Mouse (Mus musculus): ENCODE data around the gene Hist4h4. TPM values are rescaled to one million over a fixed set of nuclear protein-coding genes. Genes with fewer than 3 reads are reported as not detected.

The Hist4h4 gene
- polyA plus RNA-seq, 1 experiment: 17.8 TPM

DNA sequence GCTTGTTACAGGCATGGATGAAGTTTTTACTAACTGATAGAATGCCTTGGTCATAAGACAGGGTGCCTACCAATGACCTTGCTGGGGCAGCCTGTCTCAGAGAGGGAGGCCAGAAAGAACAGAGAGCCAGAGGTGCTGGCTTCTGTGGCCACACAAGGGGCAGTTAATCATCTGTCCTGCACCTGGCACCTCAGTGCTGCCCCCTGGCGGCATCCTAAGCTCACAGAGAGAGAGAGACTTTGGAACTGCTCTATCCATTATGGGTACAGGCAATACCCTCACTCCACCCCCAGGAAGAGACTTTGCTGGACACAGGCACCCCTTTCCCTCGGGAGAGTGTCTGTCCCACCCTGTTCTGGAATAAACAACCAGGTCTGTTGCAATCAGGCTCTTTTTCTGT, 43.6 kb upstream of the Hist4h4 start:
- no peak overlapping the region for H3K27ac ChIP-seq (ENCODE audit: control insufficient read depth, insufficient read depth, low read length)
- no peak overlapping the region for H3K4me3 ChIP-seq (ENCODE audit: control insufficient read depth, insufficient read depth, low read length)
- H3K27me3 ChIP-seq (ENCODE audit: control insufficient read depth, insufficient read depth, low read length): no peaks in the 10 kb centered on the region
- H3K4me1 ChIP-seq (replicated peaks; ENCODE audit: control insufficient read depth, insufficient read depth, low read length): peaks cover 22% of the 10 kb centered on the region
- peak; percentile 84; the same call in 1 of the 2 replicates for TF ChIP-seq CTCF (IDR thresholded peaks at IDR 0.05; ENCODE audit: borderline replicate concordance, control insufficient read depth, extremely low read depth, insufficient read depth, low read length, poor library complexity)
- TF ChIP-seq POLR2A (IDR thresholded peaks at IDR 0.05; ENCODE audit: control insufficient read depth, extremely low read depth, insufficient read depth, low read length, poor library complexity): no peak
- peak; percentile 63 for DNase-seq
- no peaks in the 10 kb centered on the region for H3K36me3 ChIP-seq (ENCODE audit: control insufficient read depth, insufficient read depth, low read length)
- 39% methylated on average over 2 of the region's 2 CpGs for WGBS

DNA sequence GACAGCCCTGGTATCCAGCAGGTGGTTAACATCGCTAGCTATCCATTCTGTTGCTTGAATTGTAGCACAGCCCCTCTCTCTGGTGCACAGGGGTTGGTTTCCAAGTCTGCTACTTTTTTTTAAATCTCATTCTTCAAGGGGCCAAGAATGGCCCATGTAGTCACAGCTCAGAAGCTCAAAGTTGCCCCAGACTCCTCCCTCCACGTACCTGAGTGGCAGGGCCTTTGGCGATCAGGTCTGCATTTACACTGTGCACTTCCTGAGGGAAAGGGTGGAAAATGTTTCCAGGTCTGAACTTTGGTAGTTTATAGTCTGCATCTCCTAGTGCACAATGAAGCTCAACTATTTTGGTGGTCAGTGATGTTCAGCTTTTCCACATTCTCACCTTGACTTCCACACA, 43.1 kb upstream of the Hist4h4 start:
- H3K27ac ChIP-seq (ENCODE audit: control insufficient read depth, insufficient read depth, low read length): no peak overlapping the region
- no peak overlapping the region for H3K4me3 ChIP-seq (ENCODE audit: control insufficient read depth, insufficient read depth, low read length)
- H3K4me1 ChIP-seq (replicated peaks; ENCODE audit: control insufficient read depth, insufficient read depth, low read length): peaks cover 17% of the 10 kb centered on the region
- TF ChIP-seq CTCF (IDR thresholded peaks at IDR 0.05; ENCODE audit: borderline replicate concordance, control insufficient read depth, extremely low read depth, insufficient read depth, low read length, poor library complexity) (no peak), POLR2A (IDR thresholded peaks at IDR 0.05; ENCODE audit: control insufficient read depth, extremely low read depth, insufficient read depth, low read length, poor library complexity) (no peak)
- no peaks in the 10 kb centered on the region for H3K36me3 ChIP-seq (ENCODE audit: control insufficient read depth, insufficient read depth, low read length)
- WGBS: 98% methylated on average over 3 of the region's 3 CpGs
- no peak for DNase-seq
- no peaks in the 10 kb centered on the region for H3K27me3 ChIP-seq (ENCODE audit: control insufficient read depth, insufficient read depth, low read length)

- TF ChIP-seq CTCF (IDR thresholded peaks at IDR 0.05; ENCODE audit: borderline replicate concordance, control insufficient read depth, extremely low read depth, insufficient read depth, low read length, poor library complexity) (no peak), POLR2A (IDR thresholded peaks at IDR 0.05; ENCODE audit: control insufficient read depth, extremely low read depth, insufficient read depth, low read length, poor library complexity) (no peak)
- Histone ChIP-seq H3K4me1 (replicated peaks; ENCODE audit: control insufficient read depth, insufficient read depth, low read length) (peaks cover 11% of the 10 kb centered on the region), H3K27ac (ENCODE audit: control insufficient read depth, insufficient read depth, low read length) (no peak overlapping the region), H3K36me3 (ENCODE audit: control insufficient read depth, insufficient read depth, low read length) (no peaks in the 10 kb centered on the region), H3K27me3 (ENCODE audit: control insufficient read depth, insufficient read depth, low read length) (no peaks in the 10 kb centered on the region), H3K4me3 (ENCODE audit: control insufficient read depth, insufficient read depth, low read length) (no peak overlapping the region)
- DNase-seq: no peak
- 93% methylated on average over 5 of the region's 5 CpGs for WGBS
Observed at GRCm38 (mm10) chr6:136845706-136846480, 41.7 kb upstream of the Hist4h4 start.

GRCm38 (mm10) chr6:136844903-136845302, 40.7 kb upstream of the Hist4h4 start:
- Histone ChIP-seq H3K4me3 (ENCODE audit: control insufficient read depth, insufficient read depth, low read length) (no peak overlapping the region), H3K27ac (ENCODE audit: control insufficient read depth, insufficient read depth, low read length) (no peak overlapping the region), H3K36me3 (ENCODE audit: control insufficient read depth, insufficient read depth, low read length) (no peaks in the 10 kb centered on the region), H3K4me1 (replicated peaks; ENCODE audit: control insufficient read depth, insufficient read depth, low read length) (peaks cover 5% of the 10 kb centered on the region), H3K27me3 (ENCODE audit: control insufficient read depth, insufficient read depth, low read length) (no peaks in the 10 kb centered on the region)
- no peak for DNase-seq
- no peak for TF ChIP-seq POLR2A (IDR thresholded peaks at IDR 0.05; ENCODE audit: control insufficient read depth, extremely low read depth, insufficient read depth, low read length, poor library complexity)
- TF ChIP-seq CTCF (IDR thresholded peaks at IDR 0.05; ENCODE audit: borderline replicate concordance, control insufficient read depth, extremely low read depth, insufficient read depth, low read length, poor library complexity): no peak
- WGBS: 96% methylated on average over 2 of the region's 2 CpGs

DNA sequence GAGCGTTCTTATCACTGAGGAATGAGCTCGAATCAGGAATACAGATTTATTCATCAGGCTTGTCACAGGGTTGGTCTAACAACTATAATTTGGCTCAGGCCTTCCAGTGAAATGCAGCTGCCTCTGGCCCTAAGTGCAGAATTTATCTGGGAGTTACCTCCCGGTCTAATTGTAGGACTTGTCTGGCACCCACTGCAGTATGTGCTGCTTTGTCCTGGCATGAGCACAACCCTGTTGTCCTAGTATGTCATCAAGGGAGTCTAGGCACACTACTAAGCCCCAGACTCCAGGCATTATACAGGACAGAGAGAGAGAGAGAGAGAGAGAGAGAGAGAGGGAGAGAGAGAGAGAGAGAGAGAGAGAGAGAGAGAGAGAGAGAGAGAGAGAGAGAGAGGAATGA, 33.1 kb upstream of the Hist4h4 start:
- Histone ChIP-seq H3K27ac (ENCODE audit: control insufficient read depth, insufficient read depth, low read length) (no peak overlapping the region), H3K4me3 (ENCODE audit: control insufficient read depth, insufficient read depth, low read length) (no peak overlapping the region), H3K4me1 (replicated peaks; ENCODE audit: control insufficient read depth, insufficient read depth, low read length) (0 out of 2 replicates have a peak, but pooled peaks cover 2% of the 10 kb centered on the region), H3K36me3 (ENCODE audit: control insufficient read depth, insufficient read depth, low read length) (no peaks in the 10 kb centered on the region), H3K27me3 (ENCODE audit: control insufficient read depth, insufficient read depth, low read length) (no peaks in the 10 kb centered on the region)
- no peak for DNase-seq
- 93% methylated on average over 3 of the region's 3 CpGs for WGBS
- TF ChIP-seq POLR2A (IDR thresholded peaks at IDR 0.05; ENCODE audit: control insufficient read depth, extremely low read depth, insufficient read depth, low read length, poor library complexity) (no peak), CTCF (IDR thresholded peaks at IDR 0.05; ENCODE audit: borderline replicate concordance, control insufficient read depth, extremely low read depth, insufficient read depth, low read length, poor library complexity) (no peak)

- no peak for TF ChIP-seq POLR2A (IDR thresholded peaks at IDR 0.05; ENCODE audit: control insufficient read depth, extremely low read depth, insufficient read depth, low read length, poor library complexity)
- 90% methylated on average over 4 of the region's 4 CpGs for WGBS
- H3K4me1 ChIP-seq (replicated peaks; ENCODE audit: control insufficient read depth, insufficient read depth, low read length): peaks cover 15% of the 10 kb centered on the region
- no peak within 1 kb of the TSS for H3K4me3 ChIP-seq (ENCODE audit: control insufficient read depth, insufficient read depth, low read length)
- DNase-seq: no peak
- H3K36me3 ChIP-seq (ENCODE audit: control insufficient read depth, insufficient read depth, low read length): no peaks in the 10 kb centered on the region
- no peak within 1 kb of the TSS for H3K27ac ChIP-seq (ENCODE audit: control insufficient read depth, insufficient read depth, low read length)
- H3K27me3 ChIP-seq (ENCODE audit: control insufficient read depth, insufficient read depth, low read length): no peaks in the 10 kb centered on the region
Observed at GRCm38 (mm10) chr6:136835352-136835751, 31.1 kb upstream of the Hist4h4 start, which contains the start of gene Smco3. TSS of gene Smco3 (minus strand) at chr6:136835452.

Data from thymus, adult 2 months (tissue).